Comparison of ENCODE assay signal across 12 mouse cellular contexts in the genomic region with DNA sequence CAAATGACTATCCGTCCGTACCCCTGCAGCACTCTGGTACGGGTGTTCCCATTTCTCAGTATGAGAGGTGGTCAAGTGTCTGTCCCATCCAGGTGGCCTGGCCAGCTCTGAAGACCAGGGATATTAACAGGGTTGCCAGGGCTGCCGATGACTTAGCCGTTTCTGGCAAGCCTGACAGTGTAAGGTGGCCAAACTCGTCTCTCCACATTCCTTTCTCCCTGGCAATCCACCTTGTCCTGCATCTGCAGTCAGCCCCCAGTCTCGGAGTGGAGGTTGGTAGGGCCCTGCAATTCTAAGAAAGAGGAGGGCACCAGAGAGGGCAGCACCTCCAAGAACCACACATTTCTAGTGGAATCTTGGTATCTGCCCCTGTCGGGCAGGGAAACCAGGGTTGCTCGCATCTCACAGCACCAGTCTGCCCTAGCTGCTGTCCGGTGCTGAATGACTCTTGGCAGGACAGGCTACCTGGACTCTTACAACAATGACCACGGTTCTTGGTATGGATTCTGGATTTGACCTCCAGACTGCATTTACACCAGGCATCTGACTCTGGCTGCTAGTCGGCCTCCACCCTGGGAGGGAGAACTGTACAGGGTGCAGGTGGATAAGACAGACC.
DNase-seq lines count a peak whose midpoint lies in the region; ATAC-seq and TF ChIP-seq lines count a peak whose summit lies in the region.
"Had no signal": no experiment of that assay in that cellular context is flagged by ENCODE, and none has a peak within 500 bp of the region (broad histone marks: within the 10 kb centered on the region; RNA-seq: fewer than 3 reads in every experiment).

No protein-coding gene starts in this region.

- no peak for ATAC-seq in midbrain, postnatal 0 days (ENCODE audit: low FRiP score)
- ATAC-seq: intestine, embryonic 16.5 days; liver, postnatal 0 days had no signal

- TF ChIP-seq CTCF in olfactory bulb, adult 2 months (IDR thresholded peaks at IDR 0.05; ENCODE audit: insufficient read depth, low read depth, low read length) = no peak
- TF ChIP-seq CTCF in midbrain, postnatal 0 days (IDR thresholded peaks at IDR 0.05) = no peak

- H3K4me2 ChIP-seq in midbrain, postnatal 0 days (ENCODE audit: low read depth, low read length, poor library complexity, severe bottlenecking) = no peak overlapping the region
- H3K4me2 ChIP-seq: heart, embryonic 15.5 days had no signal

- peaks cover 76% of the 10 kb centered on the region for H3K4me1 ChIP-seq in olfactory bulb, adult 2 months (ENCODE audit: control insufficient read depth, insufficient read depth, low read length)
- no peaks in the 10 kb centered on the region; the same call in 1 of the 2 replicates for H3K4me1 ChIP-seq in midbrain, postnatal 0 days (ENCODE audit: insufficient read depth, low read length)
- H3K4me1 ChIP-seq: heart, embryonic 15.5 days had no signal

- H3K27me3 ChIP-seq in midbrain, postnatal 0 days (ENCODE audit: insufficient read depth, low read length) = no peaks in the 10 kb centered on the region

- no peak for TF ChIP-seq POLR2A in olfactory bulb, adult 2 months (IDR thresholded peaks at IDR 0.05; ENCODE audit: insufficient read depth, low read depth, low read length)

- no peaks in the 10 kb centered on the region for H3K9me3 ChIP-seq in midbrain, postnatal 0 days (ENCODE audit: low read length)
- H3K9me3 ChIP-seq: heart, embryonic 15.5 days had no signal

- WGBS in olfactory bulb, adult 2 months = 79% methylated on average over 12 of the region's 12 CpGs
- WGBS in midbrain, postnatal 0 days = 80% methylated on average over 12 of the region's 12 CpGs

- DNase-seq in urinary bladder, adult 18-20 months (ENCODE audit: low spot score in 2 of 2) = peak; percentile 24 to 30
- DNase-seq in urinary bladder, adult 2 months (ENCODE audit: low spot score) = no peak
- peak; percentile 76 for DNase-seq in kidney, adult 11 months
- DNase-seq in kidney, postnatal 4 days = peak; percentile 50 to 51
- DNase-seq in midbrain, postnatal 0 days (ENCODE audit: low spot score) = no peak
- no peak for DNase-seq in natural killer cell, adult 2 months (ENCODE audit: low spot score in 2 of 2)
- DNase-seq in layer of hippocampus, postnatal 25 days (ENCODE audit: extremely low spot score in 1 of 2, low spot score in 1 of 2) = no peak
- DNase-seq: adrenal gland, postnatal 25 days; liver, postnatal 0 days had no signal

- H3K27ac ChIP-seq in olfactory bulb, adult 2 months (ENCODE audit: insufficient read depth, low read depth, low read length) = 0 out of 2 replicates have a peak overlapping the region, but pooled peaks have one; percentile 30
- no peak overlapping the region for H3K27ac ChIP-seq in midbrain, postnatal 0 days (ENCODE audit: low read depth, low read length)
- H3K27ac ChIP-seq: heart, embryonic 15.5 days had no signal

- no peaks in the 10 kb centered on the region for H3K36me3 ChIP-seq in midbrain, postnatal 0 days (ENCODE audit: insufficient read depth, low read length)
- H3K36me3 ChIP-seq: heart, embryonic 15.5 days had no signal

- H3K9ac ChIP-seq in midbrain, postnatal 0 days (replicated peaks; ENCODE audit: low read length, poor library complexity, severe bottlenecking) = no peak overlapping the region
- H3K9ac ChIP-seq: heart, embryonic 15.5 days; liver, postnatal 0 days had no signal

- H3K4me3 ChIP-seq in olfactory bulb, adult 2 months (ENCODE audit: insufficient read depth, low read depth, low read length) = no peak overlapping the region
- no peak overlapping the region for H3K4me3 ChIP-seq in midbrain, postnatal 0 days (ENCODE audit: low read depth, low read length)
- H3K4me3 ChIP-seq: heart, embryonic 15.5 days had no signal

Comparison
In these comparisons a context has a peak if more than half of its experiments do, and no peak if none do; other contexts are left out.
1. DNase-seq: peak in urinary bladder, adult 18-20 months (2 of 2), kidney, adult 11 months (single experiment) and kidney, postnatal 4 days (2 of 2); none in urinary bladder, adult 2 months (single experiment), midbrain, postnatal 0 days (single experiment), natural killer cell, adult 2 months (0 of 2) and layer of hippocampus, postnatal 25 days (0 of 2).